Mouse (Mus musculus) frontal cortex, adult 2 months (tissue): ENCODE data around the gene Sectm1a. TPM values are rescaled to one million over a fixed set of nuclear protein-coding genes. Genes with fewer than 3 reads are reported as not detected.
"Not testable (repeated sequence)": the region's sequence is repeated elsewhere in the genome, so short reads cannot be mapped to it uniquely, and the experiment has no call there.

ENCODE experiments used
- DNase-seq, 2 experiments: peaks; one replicate each; pipeline ENCODE4 v3.0.0; 2022; ENCODE audit warnings: low spot score in 1 of 2; ENCODE audit errors: extremely low spot score in 1 of 2
- polyA plus RNA-seq: library from polyadenylated mRNA; depleted of rRNA; stranded (reverse); fragments of >200 nt; gene quantifications from 2 replicates; pipeline ENCODE4 v1.2.3, GENCODE M21; 2012; rRNA removed

Gene Sectm1a
- polyA plus RNA-seq, 1 experiment, result not detected

GRCm38 (mm10) chr11:121051793-121052192, 29.2 kb downstream of the Sectm1a start:
- no peak for DNase-seq

- no peak for DNase-seq
Measured at GRCm38 (mm10) chr11:121049840-121050239, 31.2 kb downstream of the Sectm1a start.

DNA sequence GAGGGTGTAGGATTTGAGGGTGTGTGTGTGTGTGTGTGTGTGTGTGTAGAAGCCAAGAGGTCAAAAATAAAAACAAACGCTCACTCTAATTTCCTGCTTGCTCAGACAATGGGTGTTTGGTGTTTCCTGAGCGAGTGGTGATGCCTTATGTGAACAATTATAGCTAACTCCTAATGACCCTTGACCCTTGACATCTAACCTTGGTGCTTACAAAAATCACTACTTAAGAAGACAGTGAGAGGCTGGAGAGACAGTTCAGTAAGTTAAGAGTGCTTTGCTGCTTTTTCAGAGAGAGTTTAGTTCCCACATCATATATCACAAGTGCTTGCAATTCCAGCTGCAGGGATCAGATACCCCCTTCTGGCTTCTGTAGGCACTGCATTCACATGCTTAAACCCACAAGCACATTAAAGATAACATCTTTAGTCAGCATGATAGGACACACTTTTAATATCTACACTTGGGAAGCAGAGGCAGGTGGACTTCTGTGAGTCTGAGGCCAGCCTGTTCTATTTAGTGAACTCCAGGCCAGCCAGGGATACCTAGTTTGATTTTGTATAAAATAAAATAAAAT, 33.1 kb downstream of the Sectm1a start:
- DNase-seq, result peak in 1 of 2 experiments; percentile 53

DNA sequence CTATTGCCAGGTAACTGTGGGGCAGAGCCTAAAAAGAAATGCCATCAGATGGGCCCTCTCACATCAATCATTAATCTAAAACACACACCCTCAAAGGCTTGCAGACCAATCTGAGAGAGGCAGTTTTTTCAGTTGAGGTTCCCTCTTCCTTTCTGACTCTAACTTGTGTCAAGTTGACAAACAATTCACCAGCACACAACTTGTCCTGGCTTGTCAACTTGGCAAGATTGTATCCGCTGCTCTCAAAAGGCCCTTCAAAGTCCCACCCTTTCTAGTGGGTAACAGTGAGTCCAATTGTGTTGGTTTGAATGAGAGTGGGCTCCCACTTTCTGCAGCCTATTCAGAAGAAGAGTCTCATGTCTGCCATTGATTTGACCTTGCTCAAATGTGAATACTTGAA, 35.7 kb downstream of the Sectm1a start:
- no peak for DNase-seq

DNA sequence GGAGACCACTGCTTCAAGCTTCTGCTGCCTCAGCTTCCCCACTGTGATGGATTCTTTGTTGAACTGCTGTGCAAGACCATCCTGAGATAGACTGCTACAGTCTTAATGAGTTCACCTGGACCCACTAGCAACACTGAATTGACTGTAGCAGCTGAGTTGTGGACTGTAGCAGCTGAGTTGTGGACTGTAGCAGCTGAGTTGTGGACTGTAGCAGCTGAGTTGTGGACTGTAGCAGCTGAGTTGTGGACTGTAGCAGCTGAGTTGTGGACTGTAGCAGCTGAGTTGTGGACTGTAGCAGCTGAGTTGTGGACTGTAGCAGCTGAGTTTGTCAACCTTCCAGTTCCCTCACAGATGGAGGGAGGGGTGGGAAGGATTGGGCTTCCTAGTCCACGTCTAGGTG, 38.0 kb downstream of the Sectm1a start:
- not testable (repeated sequence) for DNase-seq

DNA sequence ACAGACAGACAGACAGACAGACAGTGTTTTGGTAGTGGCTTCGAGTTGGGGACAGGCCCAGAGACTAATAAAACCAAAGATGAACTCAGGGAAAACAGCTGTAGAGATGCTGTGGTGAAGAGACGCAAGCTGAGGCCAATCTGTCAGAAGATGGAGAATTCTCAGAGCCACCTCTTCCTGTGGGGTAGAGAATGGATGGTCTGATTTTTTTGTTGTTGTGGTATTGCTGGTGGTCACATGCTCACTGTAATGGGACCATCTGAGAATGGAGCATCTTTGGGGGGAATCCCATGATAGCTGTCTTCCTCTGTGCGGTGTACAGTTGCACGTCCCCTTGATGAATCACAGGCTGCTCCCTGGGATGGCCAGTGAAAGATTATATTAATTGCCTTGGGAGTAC, 38.5 kb downstream of the Sectm1a start:
- DNase-seq, result no peak

GRCm38 (mm10) chr11:121041636-121042035, 39.4 kb downstream of the Sectm1a start:
- DNase-seq, result no peak

DNA sequence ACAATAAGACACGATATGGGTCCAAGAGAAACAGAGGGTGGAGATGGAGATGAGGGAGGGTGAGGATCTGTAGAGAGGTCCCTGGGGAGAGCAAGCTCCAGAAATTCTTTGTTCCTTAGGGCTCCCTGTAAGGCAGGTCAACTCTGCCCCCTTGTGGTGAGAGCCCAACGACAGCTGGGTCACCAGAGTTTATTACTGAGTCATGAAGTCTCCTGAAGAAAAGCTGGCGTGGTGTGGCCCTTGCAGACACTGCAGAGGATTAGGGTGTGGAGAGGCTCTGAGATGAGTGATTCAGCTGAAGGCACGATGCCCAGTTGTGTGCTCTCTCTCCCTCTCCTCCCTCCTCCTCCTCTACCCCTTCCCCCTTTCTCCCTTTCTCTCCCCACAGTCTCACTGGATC, 39.8 kb downstream of the Sectm1a start:
- DNase-seq, result peak; percentile 68 to 95

DNA sequence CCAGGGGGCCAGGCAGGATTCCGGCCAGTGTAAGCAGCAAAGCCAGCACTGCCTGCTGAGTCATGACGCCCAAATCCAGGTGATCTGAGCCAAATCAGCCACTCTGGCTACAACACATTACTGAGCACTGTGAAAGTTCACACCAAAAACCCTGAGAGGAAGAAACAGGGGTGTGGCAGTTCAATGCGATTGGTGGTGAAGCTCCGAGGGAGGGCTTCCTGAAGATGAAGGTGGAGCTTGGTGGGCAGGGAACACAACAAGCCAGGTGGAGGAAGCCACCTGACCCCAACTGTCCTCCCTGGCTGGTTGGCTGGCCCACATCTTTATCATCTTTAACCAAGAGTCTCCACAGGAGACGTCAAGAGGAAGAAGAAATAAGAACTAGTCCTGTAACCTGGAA, 41.7 kb downstream of the Sectm1a start, which contains the start of gene Cd7:
TSS of gene Cd7 (minus strand) at position 117 of the 400 bp plus-strand sequence.
- no peak for DNase-seq

GRCm38 (mm10) chr11:121038366-121039240, 42.4 kb downstream of the Sectm1a start:
- peak in 1 of 2 experiments; percentile 68 for DNase-seq

DNA sequence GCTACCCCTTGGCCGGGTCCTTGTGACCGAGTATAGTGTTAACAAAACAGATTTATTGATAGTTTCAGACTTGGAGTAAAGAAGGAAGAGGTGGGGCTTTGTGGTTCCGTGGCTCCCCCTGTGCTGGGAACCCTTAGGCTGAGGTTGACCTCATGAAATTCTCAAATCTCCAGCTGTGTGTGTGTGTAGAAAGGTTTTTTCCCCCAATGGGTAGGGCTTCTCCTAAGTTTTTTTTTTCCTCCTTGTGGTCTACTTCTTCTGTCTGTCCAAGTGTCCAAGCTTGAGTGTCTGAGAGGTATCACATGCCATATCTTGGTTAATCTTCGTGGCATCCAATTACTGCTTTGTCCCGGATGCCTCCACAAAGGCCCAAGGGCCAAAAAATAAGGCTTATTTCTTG, 47.9 kb downstream of the Sectm1a start:
- no peak for DNase-seq

- DNase-seq, result no peak
Measured at GRCm38 (mm10) chr11:121027259-121027658, 53.8 kb downstream of the Sectm1a start.

DNA sequence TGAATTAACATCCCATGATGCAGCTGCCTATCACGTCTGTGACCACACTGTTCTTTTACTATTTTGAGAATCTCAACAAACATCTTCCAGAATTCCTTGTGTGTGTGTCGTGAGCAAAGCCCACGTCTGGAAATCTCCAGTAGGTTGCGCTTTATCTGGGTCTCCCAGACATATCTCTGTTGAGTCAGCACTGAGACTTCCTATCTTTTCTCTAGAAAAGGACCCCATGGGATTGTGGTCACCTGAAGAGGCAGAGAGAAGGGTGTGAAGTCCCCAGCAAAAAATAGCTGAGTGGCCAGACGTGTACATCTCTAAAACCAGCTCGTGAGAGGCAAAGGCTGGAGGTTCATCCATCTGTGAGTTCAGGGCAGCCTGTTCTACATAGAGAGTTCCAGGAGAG, 56.9 kb downstream of the Sectm1a start:
- peak in 1 of 2 experiments; percentile 18 for DNase-seq

DNA sequence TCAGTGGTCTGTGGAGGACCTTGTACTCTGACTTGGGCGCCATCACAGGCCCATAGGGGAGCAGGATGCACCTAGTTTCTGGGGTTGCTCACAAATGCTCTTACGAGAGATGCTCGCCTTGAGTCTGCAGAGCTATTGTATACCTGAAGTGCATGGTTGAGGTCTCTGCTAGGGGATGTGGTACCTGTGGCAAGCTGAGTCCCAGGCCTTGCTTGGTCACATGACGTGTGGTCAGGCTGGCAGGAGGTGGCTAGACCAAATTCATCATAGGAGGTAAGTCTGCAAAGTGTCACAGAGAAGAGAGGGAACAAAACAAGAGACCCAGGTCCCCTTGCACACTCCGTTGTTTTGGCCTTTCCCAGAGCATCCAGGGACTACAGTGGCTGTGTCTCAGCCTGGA, 61.5 kb downstream of the Sectm1a start:
- no peak for DNase-seq

DNA sequence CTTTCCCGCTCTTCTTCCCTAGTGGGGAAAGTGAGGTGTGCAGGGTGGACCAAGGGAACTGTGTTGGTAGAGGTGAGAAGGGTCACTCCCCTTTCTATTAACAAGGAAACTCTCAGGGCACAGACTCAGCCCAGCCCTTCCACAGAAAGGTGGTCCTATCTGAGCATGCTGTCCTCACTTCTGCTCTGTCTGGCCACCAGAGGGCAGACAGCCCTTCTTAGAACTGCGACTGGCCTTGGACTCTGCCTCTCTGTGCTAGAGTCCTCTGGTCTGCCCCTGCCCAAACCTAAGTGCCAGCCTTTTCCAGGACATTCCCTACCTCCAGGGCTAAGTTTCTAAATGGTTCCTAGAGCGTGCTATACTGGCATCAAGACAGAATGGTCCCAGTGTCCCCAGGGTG, 63.3 kb downstream of the Sectm1a start:
- DNase-seq, result peak; percentile 18 to 70

Other genes with a start within 250 kb of the Sectm1a start
- gene Ccdc57, start 148.3 kb downstream of the Sectm1a start, polyA plus RNA-seq, result 11.3 and 12.8 TPM in 2 replicates
- gene Slc16a3, start 132.7 kb downstream of the Sectm1a start, polyA plus RNA-seq, result 3.2 and 3.9 TPM in 2 replicates
- 103 and 105 TPM in 2 replicates for gene Csnk1d, start 89.9 kb downstream of the Sectm1a start, polyA plus RNA-seq
- 1.5 and 1.8 TPM in 2 replicates for gene Cd7, start 41.8 kb downstream of the Sectm1a start, polyA plus RNA-seq
- not detected in 2 replicates for gene Sectm1b, start 17.7 kb downstream of the Sectm1a start, polyA plus RNA-seq
- not detected in 2 replicates for gene Tex19.2, start 37.5 kb upstream of the Sectm1a start, polyA plus RNA-seq
- gene Tex19.1, start 64.9 kb upstream of the Sectm1a start, polyA plus RNA-seq, result 0.04 and 0.13 TPM in 2 replicates
- gene Uts2r, start 79.1 kb upstream of the Sectm1a start, polyA plus RNA-seq, result 0.10 and 0.11 TPM in 2 replicates
- 67.3 and 70.2 TPM in 2 replicates for gene Hexdc, start 123.2 kb upstream of the Sectm1a start, polyA plus RNA-seq
- gene Ogfod3, start 123.5 kb upstream of the Sectm1a start, polyA plus RNA-seq, result 7.6 and 8.9 TPM in 2 replicates
- gene Cybc1, start 148.1 kb upstream of the Sectm1a start, polyA plus RNA-seq, result 23.8 and 26.3 TPM in 2 replicates
- gene Narf, start 156.0 kb upstream of the Sectm1a start, polyA plus RNA-seq, result 39.7 and 40.6 TPM in 2 replicates
- 48.3 and 51.0 TPM in 2 replicates for gene Foxk2, start 178.8 kb upstream of the Sectm1a start, polyA plus RNA-seq